Mouse (Mus musculus) CH12.LX (cell line): ENCODE measurements around the gene Irak3.

ENCODE experiments used
- CTCF ChIP-seq, 2 experiments: IDR thresholded peaks in 1 of 2; conservative IDR thresholded peaks in 1 of 2; 2 replicates each; pipeline ENCODE4 v1.5.1; 2011 to 2012; ENCODE audit warnings: low read depth in 2 of 2, low read length in 2 of 2, improper control_type of control experiment in 1 of 2, inconsistent platforms in 1 of 2, mild to moderate bottlenecking in 1 of 2, moderate library complexity in 1 of 2
- EP300 ChIP-seq: IDR thresholded peaks from 2 replicates; pipeline ENCODE4 v1.6.1; 2011; ENCODE audit warnings: low read length, improper control_type of control experiment
- HCFC1 ChIP-seq: IDR thresholded peaks from 2 replicates; pipeline ENCODE4 v1.6.1; 2012; ENCODE audit warnings: low read depth, mild to moderate bottlenecking, inconsistent platforms, low read length, improper control_type of control experiment
- MAFK ChIP-seq: IDR thresholded peaks from 2 replicates; pipeline ENCODE4 v1.6.1; 2011; ENCODE audit warnings: low read length, improper control_type of control experiment; ENCODE audit not compliant: insufficient replicate concordance
- POLR2A ChIP-seq: IDR thresholded peaks from 2 replicates; pipeline ENCODE4 v1.6.1; 2011; ENCODE audit warnings: low read depth, mild to moderate bottlenecking, improper control_type of control experiment, low read length
- TCF12 ChIP-seq: IDR thresholded peaks from 2 replicates; pipeline ENCODE4 v1.6.1; 2014; ENCODE audit warnings: low read depth, mild to moderate bottlenecking, inconsistent platforms, low read length, improper control_type of control experiment
- UBTF ChIP-seq: IDR thresholded peaks from 2 replicates; pipeline ENCODE4 v1.6.1; 2012; ENCODE audit warnings: low read depth, mild to moderate bottlenecking, inconsistent platforms, low read length, improper control_type of control experiment, moderate library complexity
- ZC3H11A ChIP-seq: IDR thresholded peaks from 2 replicates; pipeline ENCODE4 v1.6.1; 2012; ENCODE audit warnings: low read depth, mild to moderate bottlenecking, inconsistent platforms, low read length, improper control_type of control experiment

DNA sequence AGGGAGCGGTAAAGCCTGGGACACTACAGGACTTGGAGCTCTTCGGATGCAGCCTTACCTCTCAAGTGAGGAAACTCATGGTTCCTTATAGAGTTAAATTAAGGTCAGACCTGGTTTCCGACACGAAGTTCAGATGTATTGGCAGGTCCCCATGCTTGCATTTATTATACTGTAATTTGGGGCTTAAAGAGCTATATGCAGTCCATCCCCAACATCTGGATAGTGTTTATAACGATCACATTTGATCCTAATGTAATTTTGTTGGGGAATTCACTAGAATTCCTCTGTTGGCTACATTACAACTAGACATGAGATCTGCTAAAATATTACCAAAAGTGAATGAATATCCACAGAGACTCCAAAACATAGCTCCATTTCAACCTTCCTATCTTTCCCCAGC, 43.8 kb upstream of the Irak3 start:
- TF ChIP-seq ZC3H11A = no peak
- no peak for TF ChIP-seq TCF12
- no peak for TF ChIP-seq EP300
- no peak for TF ChIP-seq MAFK
- no peak for TF ChIP-seq POLR2A
- TF ChIP-seq UBTF = no peak
- no peak for TF ChIP-seq CTCF (conservative IDR thresholded peaks at IDR 0.05 in 1 of 2, IDR thresholded peaks at IDR 0.05 in 1 of 2; ENCODE audit: low read depth in 2 of 2, low read length in 2 of 2)
- TF ChIP-seq HCFC1 = no peak
